Mouse (Mus musculus): ENCODE results near the gene Rsph1. TPM values are rescaled to one million over a fixed set of nuclear protein-coding genes. Genes with fewer than 3 reads are reported as not detected.

The Rsph1 gene
- polyA plus RNA-seq (2012; rRNA removed): 0.40 and 0.52 TPM in 2 replicates

DNA sequence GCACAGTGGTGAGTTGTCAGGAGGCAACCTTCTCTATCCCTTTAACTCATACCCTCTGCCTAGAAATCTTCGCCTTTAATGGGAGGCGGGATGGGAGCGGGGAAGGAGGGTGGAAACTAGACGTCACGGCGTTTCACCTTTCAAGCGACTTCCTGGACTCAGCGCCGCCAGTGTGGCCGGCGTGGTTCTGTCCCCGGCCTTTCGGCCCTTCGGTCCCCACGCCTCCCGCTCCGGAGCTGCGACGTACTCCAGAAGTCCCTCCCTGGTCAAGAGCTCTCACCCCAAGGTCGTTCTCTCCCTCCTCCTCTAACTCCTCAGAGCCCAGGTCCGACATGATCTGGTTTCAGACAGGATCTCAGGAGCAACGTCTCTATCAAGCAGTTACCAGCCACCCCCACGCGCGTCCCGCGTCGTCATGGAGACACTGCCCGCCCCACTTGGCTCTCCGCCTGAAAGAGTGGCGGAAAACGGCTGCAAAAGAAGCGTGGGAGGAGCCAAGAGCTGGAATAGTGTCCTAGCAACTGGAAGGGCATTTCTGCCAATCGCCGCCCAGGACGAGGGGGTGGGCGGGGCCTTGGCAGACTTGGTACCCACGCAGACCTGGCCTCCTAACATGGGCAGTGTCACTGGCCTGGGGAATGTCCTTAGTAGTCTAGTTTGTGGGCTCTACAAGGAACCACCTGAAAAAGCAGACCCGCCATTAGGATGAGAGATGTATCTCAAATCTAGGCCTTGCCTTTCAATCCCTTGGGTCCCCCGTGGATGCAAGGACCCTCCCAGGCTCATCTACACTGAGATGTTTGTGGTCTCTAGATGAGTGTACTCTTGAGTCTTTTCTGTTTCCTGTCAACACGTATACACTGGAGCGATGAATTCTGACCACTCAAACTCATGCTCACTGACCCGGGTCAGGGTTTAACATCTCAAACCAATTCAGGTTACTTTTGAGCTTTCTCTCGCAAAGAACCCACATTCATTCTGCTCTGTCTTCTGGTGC lies at the start of gene Rsph1:
Gene Rsph1, minus strand, starts transcription at position 462 of the 997 bp plus-strand sequence.
- peak; percentile 76 for DNase-seq (ENCODE audit: low read depth, low spot score)
- WGBS: 9% methylated on average over 44 of the region's 44 CpGs

DNA sequence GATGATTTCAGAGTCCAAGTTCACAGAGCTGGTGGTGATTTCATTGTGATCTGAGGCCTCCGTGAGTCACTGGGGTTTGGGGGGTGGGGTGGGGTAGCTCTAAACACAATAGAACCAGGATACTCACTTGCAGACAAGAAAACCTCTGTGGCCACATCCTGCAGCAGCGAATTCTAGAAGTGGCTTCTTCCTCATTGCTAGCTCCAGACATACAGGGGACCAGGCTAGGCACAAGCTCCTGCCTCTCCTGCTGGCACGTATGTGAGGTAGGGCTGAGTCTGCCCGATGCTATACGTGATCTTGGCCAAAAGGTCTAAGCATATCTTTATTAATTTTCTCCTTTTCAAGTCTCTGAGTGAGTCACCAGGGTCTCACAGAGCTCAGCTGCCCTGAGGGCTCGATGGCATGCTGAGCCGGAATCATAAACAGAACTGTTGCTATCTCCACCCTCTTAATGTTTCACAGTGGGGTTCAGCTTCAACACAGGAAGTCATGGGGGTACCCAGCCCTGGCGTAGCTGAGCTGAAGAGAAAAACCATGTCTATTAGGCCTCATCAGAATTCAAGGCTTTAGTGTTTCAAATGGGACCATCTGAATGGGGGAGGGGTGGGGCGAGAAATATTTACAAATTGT lies 49.2 kb upstream of the Rsph1 start:
- 31% methylated on average over 9 of the region's 9 CpGs for WGBS
- DNase-seq (ENCODE audit: low read depth, low spot score): no peak

DNA sequence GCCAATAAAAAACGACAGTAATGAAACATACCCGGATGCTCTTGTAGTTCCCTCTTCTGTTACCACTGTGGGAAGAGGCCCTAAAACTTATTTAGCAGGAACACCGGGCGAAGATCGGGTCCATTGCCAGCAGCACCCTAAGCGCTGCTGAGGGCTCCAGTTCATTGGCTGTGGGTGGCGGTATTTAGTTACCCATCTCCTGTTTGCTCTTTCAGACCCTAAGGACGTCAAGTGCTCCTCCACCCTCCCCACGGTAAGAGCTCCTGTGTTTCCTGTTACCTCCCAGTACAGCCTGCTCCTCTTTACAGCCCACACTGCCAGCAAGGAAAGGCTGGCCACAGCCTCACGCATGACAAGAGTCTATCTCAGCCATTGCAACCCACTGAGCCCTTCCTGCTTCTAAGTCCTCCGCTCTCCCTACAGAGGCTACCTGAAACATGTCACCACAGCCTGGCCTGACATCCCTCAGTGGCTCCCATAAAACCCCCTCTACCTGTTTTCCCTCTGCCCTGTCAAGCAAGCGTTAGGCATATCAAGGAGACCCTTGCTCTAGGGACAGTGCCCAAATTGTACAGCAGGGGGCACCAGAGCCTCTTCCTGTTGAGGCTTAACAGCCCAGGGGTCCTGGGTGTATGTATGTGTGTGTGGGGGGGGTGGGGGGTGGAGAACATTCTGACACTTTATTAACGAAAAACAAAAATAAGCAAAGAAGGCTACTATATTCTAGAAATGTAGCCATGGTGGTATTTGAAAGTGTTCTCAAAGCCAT lies 48.5 kb upstream of the Rsph1 start:
- WGBS: 25% methylated on average over 13 of the region's 13 CpGs
- no peak for DNase-seq (ENCODE audit: low read depth, low spot score)

DNA sequence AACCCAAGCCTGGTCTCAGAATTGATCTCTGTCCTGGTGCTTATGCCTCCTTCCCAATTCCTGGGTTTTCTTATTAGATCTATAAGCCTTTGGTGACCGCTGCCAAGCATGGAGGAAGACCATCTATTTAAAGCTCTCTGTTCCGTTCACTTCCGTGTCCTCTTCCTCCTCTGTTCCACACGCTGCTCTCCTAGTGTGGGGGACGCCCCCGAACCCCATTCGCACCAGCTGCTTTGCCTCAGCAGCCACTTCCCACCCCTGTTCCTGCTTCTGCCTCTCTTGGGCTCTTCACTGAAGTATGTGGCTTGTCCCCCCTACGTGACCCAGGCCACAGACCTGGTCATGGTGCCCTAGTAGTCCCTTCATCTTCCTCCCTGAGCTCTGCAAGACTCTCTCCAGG lies 47.0 kb upstream of the Rsph1 start:
- 70% methylated on average over 8 of the region's 8 CpGs for WGBS
- DNase-seq (ENCODE audit: low read depth, low spot score): no peak

DNA sequence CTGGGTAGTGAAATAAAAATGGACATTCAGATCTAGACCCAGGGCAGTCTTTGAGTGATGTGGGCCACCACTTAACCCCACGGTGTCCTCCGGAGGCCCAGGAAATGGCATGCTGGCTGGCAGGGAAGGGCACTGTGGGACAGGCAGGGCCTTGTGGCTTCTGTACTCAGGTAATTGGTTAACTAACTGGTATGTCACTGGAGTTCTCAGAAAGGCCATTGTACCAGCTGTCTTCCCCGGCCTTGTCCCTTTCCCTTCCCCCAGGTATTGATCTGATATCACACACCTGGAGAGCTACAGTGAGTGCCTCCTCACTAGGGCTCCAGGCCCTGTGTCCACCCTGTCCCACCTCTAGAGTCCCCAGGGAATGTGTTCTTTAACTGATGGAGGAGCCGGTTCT lies 46.2 kb upstream of the Rsph1 start:
- 37% methylated on average over 4 of the region's 4 CpGs for WGBS
- no peak for DNase-seq (ENCODE audit: low read depth, low spot score)

DNA sequence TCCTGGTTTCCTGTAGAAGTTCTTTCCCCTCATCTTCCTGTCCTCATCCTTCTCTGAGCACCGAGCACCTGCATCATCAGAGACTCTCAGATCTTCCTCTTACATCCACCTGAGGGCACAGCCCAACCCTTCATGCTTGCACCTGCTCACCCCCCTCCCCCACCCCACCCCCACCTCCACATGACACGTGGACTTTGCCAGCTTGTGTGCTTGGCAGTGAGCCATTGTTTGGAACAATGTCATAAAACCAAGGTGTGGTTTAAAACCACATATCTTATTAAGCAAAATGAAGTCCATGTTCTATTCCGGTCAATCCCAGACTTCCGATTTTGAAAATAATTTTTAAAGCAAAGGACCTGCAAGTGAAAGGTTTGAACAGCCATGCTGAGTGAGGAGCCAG lies 45.3 kb upstream of the Rsph1 start:
- WGBS: 22% methylated on average over 4 of the region's 4 CpGs
- DNase-seq (ENCODE audit: low read depth, low spot score): no peak

DNA sequence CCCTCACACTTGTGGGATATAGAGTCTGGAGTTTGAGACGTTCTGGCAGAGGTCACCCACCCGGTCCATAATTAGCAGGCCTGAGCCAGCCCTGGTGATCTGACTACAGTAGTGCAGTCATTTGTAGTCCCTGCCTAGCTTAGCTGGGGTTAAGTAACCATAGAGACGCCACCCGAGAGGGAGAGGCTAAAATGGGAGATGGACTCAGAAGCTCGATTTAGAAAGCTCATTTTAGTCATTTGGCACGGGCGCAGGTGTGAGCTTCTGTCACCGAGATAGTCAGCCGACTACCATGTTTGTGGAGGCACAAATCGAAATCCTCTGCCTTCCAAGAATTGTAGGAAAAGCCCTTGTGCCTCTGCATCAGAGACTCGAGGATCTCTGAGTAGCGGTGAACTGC lies 44.2 kb upstream of the Rsph1 start:
- 38% methylated on average over 12 of the region's 12 CpGs for WGBS
- no peak for DNase-seq (ENCODE audit: low read depth, low spot score)

DNA sequence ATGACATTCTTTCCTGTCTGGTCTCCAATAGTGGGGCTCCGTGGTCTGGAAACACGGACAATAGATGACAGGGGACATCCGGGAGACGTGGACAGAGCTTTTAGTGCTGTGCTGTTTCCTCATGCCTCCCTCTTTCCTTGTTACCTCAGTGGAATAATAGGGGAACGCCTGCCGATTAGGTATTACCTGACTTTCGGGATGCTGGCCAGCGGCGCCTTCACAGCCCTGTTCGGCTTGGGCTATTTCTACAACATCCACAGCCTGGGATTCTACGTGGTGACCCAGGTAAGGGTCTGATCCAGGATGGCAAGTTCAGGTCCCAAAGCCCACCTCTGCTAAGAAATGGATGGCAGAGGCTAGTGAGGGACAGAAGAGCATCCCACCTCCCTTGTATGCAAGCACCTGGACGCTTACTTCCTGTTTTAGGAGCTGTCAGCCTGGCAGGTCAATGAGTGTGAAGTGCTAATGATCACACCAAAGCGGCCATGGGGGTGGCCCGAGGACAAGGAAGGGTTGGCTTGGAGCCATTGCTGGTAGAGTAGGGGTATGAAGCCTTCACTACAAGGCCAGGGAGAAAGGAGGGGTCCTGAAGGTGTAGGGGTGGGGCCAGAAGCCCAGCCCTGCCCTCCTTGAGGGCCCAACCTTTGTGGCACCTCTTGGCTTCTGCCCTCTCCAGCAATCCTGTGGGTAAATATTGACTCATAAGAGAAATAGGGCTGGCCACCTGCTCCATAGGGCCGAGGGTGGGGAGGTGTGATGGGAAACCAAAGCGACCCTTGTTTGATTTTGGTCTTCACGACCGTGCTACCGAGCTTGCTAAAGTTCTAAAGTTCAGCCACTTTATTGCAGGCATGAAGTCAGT lies 42.0 kb upstream of the Rsph1 start:
- DNase-seq (ENCODE audit: low read depth, low spot score): no peak
- WGBS: 39% methylated on average over 19 of the region's 19 CpGs

DNA sequence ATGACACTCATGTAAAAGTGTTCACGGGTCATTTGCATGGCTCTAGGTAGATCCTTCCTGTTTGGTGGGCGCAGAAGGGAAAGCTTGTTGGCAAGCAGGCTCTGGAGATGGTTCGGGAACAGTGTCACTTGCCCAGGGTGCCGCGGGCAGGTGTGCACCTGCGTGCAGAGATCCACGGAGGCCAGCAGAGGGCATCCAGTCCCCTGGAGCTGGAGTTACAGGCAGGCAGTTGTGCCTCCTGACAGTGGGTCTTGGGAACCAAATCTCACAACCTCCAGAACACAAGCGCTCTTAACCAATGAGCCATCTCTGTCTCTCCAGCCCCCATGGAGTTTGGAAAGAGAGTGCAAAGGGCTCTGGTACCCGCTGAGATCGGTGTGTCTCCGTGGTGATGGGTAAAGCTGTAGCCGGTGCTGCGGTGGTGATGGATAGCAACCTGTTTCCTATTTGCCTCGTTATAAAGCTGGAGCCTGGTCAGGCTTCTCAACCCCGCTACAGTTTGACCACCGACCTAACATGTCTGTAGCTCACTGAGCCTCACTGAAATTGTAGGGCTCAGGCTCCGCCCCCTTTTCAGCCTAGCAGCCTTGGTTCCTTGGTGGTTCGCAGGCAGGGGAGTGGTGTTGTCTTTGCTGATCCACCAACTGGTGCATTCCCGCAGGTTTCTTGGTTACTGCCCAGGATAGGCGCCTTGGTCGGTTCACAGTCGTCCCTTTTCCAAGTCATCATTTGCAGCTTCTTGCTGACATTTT lies 40.5 kb upstream of the Rsph1 start:
- no peak for DNase-seq (ENCODE audit: low read depth, low spot score)
- WGBS: 34% methylated on average over 22 of the region's 22 CpGs

DNA sequence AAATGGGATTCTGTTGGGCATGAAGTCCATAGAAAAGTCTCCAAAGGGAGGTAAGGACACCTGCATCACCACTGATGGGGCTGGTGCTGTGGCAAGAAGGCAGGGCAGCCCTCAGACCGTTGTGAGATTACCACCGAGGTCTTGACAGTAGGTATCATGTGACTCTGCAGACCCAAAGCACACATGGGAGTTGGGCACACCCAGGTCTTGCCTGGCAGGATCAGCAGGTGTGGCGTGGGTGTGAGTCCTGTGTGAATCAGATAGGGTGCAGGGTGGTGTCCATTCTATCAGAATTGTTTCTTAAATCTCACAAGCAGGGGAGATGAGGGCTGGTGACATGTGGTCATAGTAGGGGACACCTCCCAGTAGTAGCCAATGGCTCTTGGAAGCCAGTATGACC lies 39.8 kb upstream of the Rsph1 start:
- WGBS: 39% methylated on average over 3 of the region's 3 CpGs
- no peak for DNase-seq (ENCODE audit: low read depth, low spot score)

DNA sequence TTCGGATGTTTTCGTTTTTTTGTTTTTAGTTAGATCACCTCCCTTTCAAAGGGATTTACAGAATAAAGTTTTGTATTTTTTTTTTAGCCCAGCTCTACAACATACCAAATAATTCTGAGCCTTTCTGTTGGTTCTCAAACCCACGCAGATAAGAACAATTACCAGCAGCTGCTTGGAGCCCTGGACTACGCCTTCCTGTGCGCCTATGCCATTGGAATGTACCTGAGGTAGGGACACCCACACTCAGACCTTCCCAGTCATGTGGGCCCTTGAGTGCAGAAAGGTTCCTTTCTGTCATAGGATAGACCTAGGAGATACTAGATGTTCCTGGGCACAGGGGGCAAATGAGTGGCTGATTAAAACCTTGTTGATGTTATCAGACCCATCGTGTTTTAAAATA lies 38.8 kb upstream of the Rsph1 start:
- 34% methylated on average over 6 of the region's 6 CpGs for WGBS
- no peak for DNase-seq (ENCODE audit: low read depth, low spot score)

DNA sequence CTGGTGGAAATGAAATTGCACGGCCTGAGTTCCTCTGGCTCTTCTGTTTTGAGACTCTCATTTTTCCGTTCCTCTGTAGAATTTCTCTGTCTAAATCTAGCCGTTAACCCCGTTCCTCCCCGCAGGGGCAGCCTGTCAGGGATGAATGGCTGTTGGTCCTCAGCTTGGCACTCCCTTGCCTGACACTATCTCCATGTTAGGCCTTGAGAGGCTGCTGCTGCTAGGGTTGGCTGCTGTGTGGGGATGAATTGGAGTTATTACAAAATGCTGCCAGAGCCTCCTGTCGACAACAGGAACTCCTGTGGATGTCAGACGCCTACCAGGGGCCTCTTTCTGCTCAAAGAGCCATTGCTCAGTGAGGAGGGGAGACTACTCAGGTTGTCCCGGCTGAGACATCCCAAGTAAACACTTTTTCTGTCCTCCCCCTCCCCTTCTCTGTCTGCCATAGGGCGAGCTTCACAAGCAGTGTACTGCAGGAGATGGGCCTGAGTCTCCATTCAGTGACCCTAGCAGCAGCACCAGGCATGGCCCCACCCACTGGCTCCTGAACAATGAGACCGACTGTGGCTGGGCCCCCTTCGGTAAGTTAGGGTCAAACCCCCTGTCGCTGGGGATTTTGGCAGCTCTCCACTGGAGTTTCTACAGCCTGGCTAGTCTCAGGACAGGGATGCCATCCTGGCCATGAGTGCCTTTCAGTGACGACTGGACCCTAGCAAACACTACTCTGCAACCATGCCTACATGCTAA lies 38.0 kb upstream of the Rsph1 start:
- no peak for DNase-seq (ENCODE audit: low read depth, low spot score)
- WGBS: 56% methylated on average over 13 of the region's 13 CpGs

DNA sequence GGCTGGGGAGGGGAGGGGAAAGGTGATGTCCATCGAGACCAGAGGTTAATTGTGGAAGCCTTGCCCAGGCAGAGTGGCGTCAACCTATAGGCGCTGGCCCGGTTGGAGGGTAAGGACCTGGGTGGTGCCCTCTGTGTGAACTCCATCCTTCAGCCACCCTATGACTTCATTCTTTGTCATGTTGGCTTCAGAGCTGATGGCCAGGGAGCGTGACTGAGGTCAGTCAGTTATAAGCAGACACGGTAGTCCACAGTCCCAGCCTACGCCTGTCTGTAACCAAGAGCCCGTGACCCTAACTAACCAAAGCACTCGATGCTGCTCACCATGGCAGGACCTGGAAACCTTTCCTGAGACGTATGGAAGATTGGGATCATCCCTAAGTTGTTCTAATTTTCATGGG lies 35.5 kb upstream of the Rsph1 start:
- WGBS: 55% methylated on average over 10 of the region's 10 CpGs
- DNase-seq (ENCODE audit: low read depth, low spot score): no peak

DNA sequence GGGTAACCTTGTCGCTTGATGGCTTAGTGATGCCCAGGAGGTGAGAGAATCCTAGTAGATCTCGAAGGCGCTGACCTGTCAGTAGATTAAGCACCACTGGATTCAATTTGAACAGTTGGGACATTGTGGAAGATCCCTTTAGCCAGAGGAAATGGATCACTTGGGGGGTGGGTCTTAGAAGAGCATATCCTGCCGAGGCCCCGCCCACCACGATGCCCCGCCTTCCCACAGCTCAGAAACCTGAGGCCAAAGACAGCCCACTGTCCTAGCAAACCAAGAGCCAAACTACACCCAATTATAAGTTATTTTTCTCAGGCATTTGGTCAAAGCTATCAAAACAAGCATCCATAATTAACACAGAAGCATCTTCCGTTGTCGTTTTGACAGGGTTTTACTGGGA lies 33.9 kb upstream of the Rsph1 start:
- 54% methylated on average over 9 of the region's 9 CpGs for WGBS
- no peak for DNase-seq (ENCODE audit: low read depth, low spot score)

DNA sequence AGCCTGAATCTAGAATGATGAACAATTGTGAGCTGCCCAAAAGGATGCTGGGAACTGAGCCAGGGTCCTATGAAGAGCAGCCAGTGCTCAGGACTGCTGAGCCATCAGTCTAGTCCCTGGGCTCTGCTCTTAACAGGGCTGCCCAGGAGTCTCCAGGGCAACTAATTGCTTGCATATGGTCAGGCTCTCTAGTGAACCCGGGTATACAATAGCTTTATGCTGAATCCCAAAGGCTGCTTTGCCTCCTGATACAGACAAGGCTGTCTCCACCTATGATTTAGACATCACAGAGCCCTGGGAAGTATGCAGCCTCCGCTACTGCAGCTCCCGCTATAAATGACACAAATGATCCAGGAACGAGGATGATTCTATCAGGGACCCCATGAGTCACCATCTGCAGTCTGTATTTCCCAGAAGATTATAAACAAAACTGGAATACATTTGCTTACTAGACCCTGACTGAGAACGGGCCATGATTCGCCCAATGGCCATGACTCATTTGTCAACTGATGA lies 32.2 kb upstream of the Rsph1 start:
- whole genome bisulfite sequencing: 47% methylated on average over 6 of the region's 6 CpGs
- no peak for DNase-seq (ENCODE audit: low read depth, low spot score)

DNA sequence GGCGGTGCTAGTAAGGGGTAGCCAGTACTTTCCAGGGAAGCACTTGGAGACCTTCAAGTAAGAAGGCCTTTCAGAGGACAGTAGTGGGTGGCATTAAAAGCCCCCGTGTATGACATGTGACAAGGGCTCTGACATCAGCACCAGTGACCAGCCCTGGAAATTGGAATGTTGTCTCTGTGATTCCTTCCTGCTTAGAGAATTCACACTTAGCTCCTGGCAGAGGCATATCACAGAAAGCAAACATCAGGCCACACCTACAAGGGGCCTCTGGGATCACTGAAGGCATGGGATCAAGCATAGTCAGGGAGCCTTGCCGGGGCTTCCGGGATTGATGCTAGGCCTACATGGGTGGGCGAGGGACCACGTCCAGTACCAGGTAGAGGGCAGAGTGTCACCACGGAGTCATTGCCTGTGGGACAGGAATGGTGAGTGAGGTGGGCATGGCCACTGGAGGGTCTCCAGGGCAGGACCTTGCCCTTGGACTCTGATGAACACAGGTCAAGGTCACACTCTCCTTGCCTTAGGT lies 31.2 kb upstream of the Rsph1 start:
- DNase-seq (ENCODE audit: low read depth, low spot score): no peak

DNA sequence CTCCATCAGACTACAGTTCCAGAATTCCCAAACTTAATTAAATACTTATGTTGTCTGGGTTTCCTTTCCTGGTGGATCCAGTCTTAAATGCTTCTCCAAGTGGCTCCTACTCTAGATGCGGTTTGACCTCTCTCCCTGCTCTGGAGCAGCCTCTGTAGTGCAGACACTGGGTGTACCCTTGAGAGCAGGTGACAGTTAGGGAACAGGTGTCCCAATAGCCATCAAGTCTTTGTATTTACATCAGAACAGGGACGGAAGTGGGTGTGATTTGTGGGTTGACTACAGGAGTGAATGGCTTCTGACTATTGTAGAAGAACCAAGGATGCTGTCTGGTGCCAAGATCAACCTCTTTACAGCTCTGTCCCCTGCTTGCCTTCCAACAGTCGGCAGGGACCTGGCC lies 30.6 kb upstream of the Rsph1 start:
- whole genome bisulfite sequencing: 29% methylated on average over 3 of the region's 3 CpGs
- DNase-seq (ENCODE audit: low read depth, low spot score): no peak

More for the DNA sequence above, 31.2 kb upstream of the Rsph1 start:
- WGBS: 42% methylated on average over 7 of the region's 7 CpGs

DNA sequence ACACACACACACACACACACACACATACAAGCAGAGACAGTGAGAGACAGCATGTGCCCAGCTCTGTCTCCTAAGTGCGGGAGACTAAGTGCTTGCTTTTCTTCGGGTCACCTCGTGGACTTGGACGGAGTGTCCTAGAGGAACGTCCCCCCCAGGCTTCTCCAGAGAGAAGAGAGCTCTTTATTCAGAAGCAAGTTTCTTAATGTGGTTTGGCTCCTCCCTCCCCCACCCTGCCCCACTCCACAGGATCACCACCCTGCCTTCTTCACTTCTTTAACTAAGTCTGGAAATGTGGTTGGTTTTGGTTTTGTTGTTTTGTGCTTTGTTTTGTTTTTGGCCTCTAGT lies 28.6 kb upstream of the Rsph1 start:
- no peak for DNase-seq (ENCODE audit: low read depth, low spot score)
- 28% methylated on average over 5 of the region's 5 CpGs for WGBS

Measured in large intestine, adult 2 months (tissue).